Mouse (Mus musculus) liver, embryonic 14.5 days (tissue): ENCODE measurements around the gene Olfr1428. TPM values are rescaled to one million over a fixed set of nuclear protein-coding genes. Genes with fewer than 3 reads are reported as not detected.
"Not testable (repeated sequence)": the region's sequence is repeated elsewhere in the genome, so short reads cannot be mapped to it uniquely, and the experiment has no call there.

Experiments used
- ATAC-seq: fragments of 200-750 bp; cut with Nextera tagmentation; 2 replicates; pipeline ENCODE4 v1.8.0; 2017; ENCODE audit warnings: moderate number of reproducible peaks, mild to moderate bottlenecking, moderate library complexity; ENCODE audit not compliant: insufficient read depth
- DNase-seq, 3 experiments: peaks; one replicate each; pipeline ENCODE4 v3.0.0-alpha.2; 2012 to 2013; ENCODE audit warnings: low read depth in 3 of 3, low spot score in 3 of 3
- H3K27ac ChIP-seq: fragments of 300-500 bp; sonication (generic); 2 replicates; pipeline ENCODE4 v1.5.1; 2014; ENCODE audit warnings: moderate library complexity, mild to moderate bottlenecking, control low read depth, inconsistent platforms
- H3K27me3 ChIP-seq: fragments of 300-500 bp; sonication (generic); 2 replicates; pipeline ENCODE4 v1.6.1; 2014; ENCODE audit warnings: mild to moderate bottlenecking, low read length, moderate library complexity; ENCODE audit not compliant: control insufficient read depth, insufficient read depth
- H3K36me3 ChIP-seq: fragments of 300-500 bp; sonication (generic); replicated peaks from 2 replicates; pipeline ENCODE4 v1.6.1; 2014; ENCODE audit warnings: low read depth; ENCODE audit not compliant: control insufficient read depth, insufficient read depth
- H3K4me1 ChIP-seq, 2 experiments: fragments of 200-500 bp in 1 of 2; fragments of 300-500 bp in 1 of 2; sonication (generic) in 1 of 2; replicated peaks; 2 replicates each; pipeline ENCODE4 v1.6.1; 2012 to 2014; ENCODE audit warnings: antibody characterized with exemption in 1 of 2, inconsistent platforms in 1 of 2, low read length in 1 of 2; ENCODE audit not compliant: control insufficient read depth in 2 of 2, insufficient read depth in 2 of 2
- H3K4me2 ChIP-seq: fragments of 300-500 bp; sonication (generic); 2 replicates; pipeline ENCODE4 v1.6.1; 2014; ENCODE audit warnings: low read depth, mild to moderate bottlenecking, control low read depth, moderate library complexity
- H3K4me3 ChIP-seq, 2 experiments: fragments of 200-500 bp in 1 of 2; fragments of 300-500 bp in 1 of 2; sonication (generic) in 1 of 2; 2 replicates each; pipeline ENCODE4 v1.5.1; 2012 to 2014; ENCODE audit warnings: low read depth in 2 of 2, low read length in 2 of 2, mild to moderate bottlenecking in 2 of 2, control low read depth in 1 of 2, inconsistent platforms in 1 of 2, moderate library complexity in 1 of 2; ENCODE audit not compliant: insufficient read depth in 1 of 2
- H3K9ac ChIP-seq: fragments of 300-500 bp; sonication (generic); replicated peaks from 2 replicates; pipeline ENCODE4 v1.6.1; 2014; ENCODE audit warnings: mild to moderate bottlenecking, control low read depth, moderate library complexity
- H3K9me3 ChIP-seq: fragments of 300-500 bp; sonication (generic); 2 replicates; pipeline ENCODE4 v1.6.1; 2016; ENCODE audit warnings: low read length, mixed read lengths; ENCODE audit not compliant: control insufficient read depth
- WGBS: fragments of 180-500 bp; shearing (Covaris S2); extraction: QIAGEN DNeasy Blood & Tissue Kit; methylation state at CpG from one replicate; pipeline ENCODE4 v1.1.7; 2014; ENCODE audit not compliant: insufficient replicate concordance; 5-methylcytosine and 5-hydroxymethylcytosine counted together
- polyA plus RNA-seq, 2 experiments: library from polyadenylated mRNA; depleted of rRNA in 1 of 2; stranded (reverse) in 1 of 2; unstranded in 1 of 2; fragments of >200 nt; fragmentation: Nextera tagmentation in 1 of 2; extraction: Ambion mirVana in 1 of 2; gene quantifications; 2 replicates each; pipeline versions ENCODE4 v1.2.1 to v1.2.3; 2012 to 2014

The Olfr1428 gene
- polyA plus RNA-seq, 2 experiments, result not detected

DNA sequence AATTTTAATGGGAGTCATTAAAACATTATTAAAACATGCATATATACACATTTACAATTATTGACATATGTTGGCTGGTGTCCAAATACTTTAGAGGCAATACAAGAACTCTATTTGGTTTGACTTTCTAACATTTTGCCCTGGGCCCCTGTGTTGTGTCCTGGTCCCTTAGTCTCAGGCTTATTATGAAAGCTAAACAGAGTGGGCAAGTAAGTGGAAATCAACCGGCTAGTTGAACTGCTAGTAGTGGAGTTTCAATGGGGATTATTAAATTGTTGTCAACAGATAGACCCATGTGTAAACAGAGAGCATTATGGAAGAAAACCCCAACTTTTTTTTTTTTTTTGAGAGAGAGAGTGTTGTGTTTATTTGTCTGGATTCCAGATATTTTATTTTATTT lies 53.1 kb downstream of the Olfr1428 start, which contains the start of gene Olfr1424:
Gene Olfr1424, minus strand, starts transcription at position 101 of the 400 bp plus-strand sequence.
- H3K4me1 ChIP-seq, H3K36me3 ChIP-seq, H3K27me3 ChIP-seq, DNase-seq, H3K4me3 ChIP-seq, H3K9me3 ChIP-seq, H3K9ac ChIP-seq, ATAC-seq, H3K4me2 ChIP-seq, H3K27ac ChIP-seq: not testable (repeated sequence)
- 64% methylated on average over 1 of the region's 1 CpGs for WGBS

Other genes starting within 250 kb of the Olfr1428 start
- gene Olfr1419, start 240.8 kb downstream of the Olfr1428 start, polyA plus RNA-seq (2012; rRNA removed), result not detected in 2 replicates
- not detected in 2 replicates for gene Olfr1419, start 240.8 kb downstream of the Olfr1428 start, polyA plus RNA-seq (2014; fragmentation: Nextera tagmentation; extraction: Ambion mirVana)
- gene Olfr1420, start 229.3 kb downstream of the Olfr1428 start, polyA plus RNA-seq (2012; rRNA removed), result not detected in 2 replicates
- gene Olfr1420, start 229.3 kb downstream of the Olfr1428 start, polyA plus RNA-seq (2014; fragmentation: Nextera tagmentation; extraction: Ambion mirVana), result not detected in 2 replicates
- gene Patl1, start 203.5 kb downstream of the Olfr1428 start, polyA plus RNA-seq (2012; rRNA removed), result 8.0 and 8.7 TPM in 2 replicates
- 6.0 and 7.1 TPM in 2 replicates for gene Patl1, start 203.5 kb downstream of the Olfr1428 start, polyA plus RNA-seq (2014; fragmentation: Nextera tagmentation; extraction: Ambion mirVana)
- 8.2 and 11.7 TPM in 2 replicates for gene Osbp, start 150.0 kb downstream of the Olfr1428 start, polyA plus RNA-seq (2012; rRNA removed)
- 3.9 and 5.0 TPM in 2 replicates for gene Osbp, start 150.0 kb downstream of the Olfr1428 start, polyA plus RNA-seq (2014; fragmentation: Nextera tagmentation; extraction: Ambion mirVana)
- not detected in 2 replicates for gene Olfr1423, start 74.6 kb downstream of the Olfr1428 start, polyA plus RNA-seq (2012; rRNA removed)
- not detected in 2 replicates for gene Olfr1423, start 74.6 kb downstream of the Olfr1428 start, polyA plus RNA-seq (2014; fragmentation: Nextera tagmentation; extraction: Ambion mirVana)
- not detected in 2 replicates for gene Olfr1424, start 53.2 kb downstream of the Olfr1428 start, polyA plus RNA-seq (2012; rRNA removed)
- gene Olfr1424, start 53.2 kb downstream of the Olfr1428 start, polyA plus RNA-seq (2014; fragmentation: Nextera tagmentation; extraction: Ambion mirVana), result not detected in 2 replicates
- gene Olfr1425, start 38.2 kb downstream of the Olfr1428 start, polyA plus RNA-seq (2012; rRNA removed), result not detected in 2 replicates
- gene Olfr1425, start 38.2 kb downstream of the Olfr1428 start, polyA plus RNA-seq (2014; fragmentation: Nextera tagmentation; extraction: Ambion mirVana), result not detected in 2 replicates
- gene Olfr1426, start 23.9 kb downstream of the Olfr1428 start, polyA plus RNA-seq (2012; rRNA removed), result not detected in 2 replicates
- gene Olfr1426, start 23.9 kb downstream of the Olfr1428 start, polyA plus RNA-seq (2014; fragmentation: Nextera tagmentation; extraction: Ambion mirVana), result not detected in 2 replicates
- gene Olfr1427, start 12.6 kb downstream of the Olfr1428 start, polyA plus RNA-seq (2012; rRNA removed), result not detected in 2 replicates
- not detected in 2 replicates for gene Olfr1427, start 12.6 kb downstream of the Olfr1428 start, polyA plus RNA-seq (2014; fragmentation: Nextera tagmentation; extraction: Ambion mirVana)
- not detected in 2 replicates for gene Olfr76, start 7.3 kb upstream of the Olfr1428 start, polyA plus RNA-seq (2012; rRNA removed)
- not detected in 2 replicates for gene Olfr76, start 7.3 kb upstream of the Olfr1428 start, polyA plus RNA-seq (2014; fragmentation: Nextera tagmentation; extraction: Ambion mirVana)
- gene Olfr1555-ps1, start 54.2 kb upstream of the Olfr1428 start, polyA plus RNA-seq (2012; rRNA removed), result not detected in 2 replicates
- gene Olfr1555-ps1, start 54.2 kb upstream of the Olfr1428 start, polyA plus RNA-seq (2014; fragmentation: Nextera tagmentation; extraction: Ambion mirVana), result not detected in 2 replicates
- not detected in 2 replicates for gene Olfr1431, start 84.7 kb upstream of the Olfr1428 start, polyA plus RNA-seq (2012; rRNA removed)
- gene Olfr1431, start 84.7 kb upstream of the Olfr1428 start, polyA plus RNA-seq (2014; fragmentation: Nextera tagmentation; extraction: Ambion mirVana), result not detected in 2 replicates
- gene Olfr1432, start 116.7 kb upstream of the Olfr1428 start, polyA plus RNA-seq (2012; rRNA removed), result not detected in 2 replicates
- gene Olfr1432, start 116.7 kb upstream of the Olfr1428 start, polyA plus RNA-seq (2014; fragmentation: Nextera tagmentation; extraction: Ambion mirVana), result not detected in 2 replicates
- gene Olfr262, start 125.8 kb upstream of the Olfr1428 start, polyA plus RNA-seq (2012; rRNA removed), result not detected in 2 replicates
- not detected in 2 replicates for gene Olfr262, start 125.8 kb upstream of the Olfr1428 start, polyA plus RNA-seq (2014; fragmentation: Nextera tagmentation; extraction: Ambion mirVana)
- not detected in 2 replicates for gene Olfr235, start 145.1 kb upstream of the Olfr1428 start, polyA plus RNA-seq (2012; rRNA removed)
- gene Olfr235, start 145.1 kb upstream of the Olfr1428 start, polyA plus RNA-seq (2014; fragmentation: Nextera tagmentation; extraction: Ambion mirVana), result not detected in 2 replicates
- not detected in 2 replicates for gene Olfr1434, start 164.0 kb upstream of the Olfr1428 start, polyA plus RNA-seq (2012; rRNA removed)
- gene Olfr1434, start 164.0 kb upstream of the Olfr1428 start, polyA plus RNA-seq (2014; fragmentation: Nextera tagmentation; extraction: Ambion mirVana), result not detected in 2 replicates
- gene Olfr1436, start 183.2 kb upstream of the Olfr1428 start, polyA plus RNA-seq (2012; rRNA removed), result not detected in 2 replicates
- gene Olfr1436, start 183.2 kb upstream of the Olfr1428 start, polyA plus RNA-seq (2014; fragmentation: Nextera tagmentation; extraction: Ambion mirVana), result not detected in 2 replicates
- gene Olfr1437, start 209.2 kb upstream of the Olfr1428 start, polyA plus RNA-seq (2012; rRNA removed), result not detected in 2 replicates
- gene Olfr1437, start 209.2 kb upstream of the Olfr1428 start, polyA plus RNA-seq (2014; fragmentation: Nextera tagmentation; extraction: Ambion mirVana), result not detected in 2 replicates
- gene Olfr1438-ps1, start 220.0 kb upstream of the Olfr1428 start, polyA plus RNA-seq (2012; rRNA removed), result not detected in 2 replicates
- gene Olfr1438-ps1, start 220.0 kb upstream of the Olfr1428 start, polyA plus RNA-seq (2014; fragmentation: Nextera tagmentation; extraction: Ambion mirVana), result not detected in 2 replicates